Mouse (Mus musculus) forebrain, postnatal 0 days (tissue): ENCODE data around the gene Pcyt2. TPM values are rescaled to one million over a fixed set of nuclear protein-coding genes. Genes with fewer than 3 reads are reported as not detected.
A peak's percentile ranks its signal among the peaks of the same experiment; 100 is the strongest.

Source experiments
- ATAC-seq: fragments of 200-750 bp; cut with Nextera tagmentation; 2 replicates; pipeline ENCODE4 v1.8.0; 2017; ENCODE audit warnings: mild to moderate bottlenecking, moderate library complexity
- DNase-seq: peaks from one replicate; pipeline ENCODE4 v3.0.0-alpha.2; 2015
- H3K27ac ChIP-seq: fragments of 300-500 bp; sonication (generic); 2 replicates; pipeline ENCODE4 v1.5.1; 2014; ENCODE audit warnings: low read depth, mild to moderate bottlenecking, antibody characterized with exemption, low read length, moderate library complexity, mixed read lengths
- H3K27me3 ChIP-seq: fragments of 300-500 bp; sonication (generic); 2 replicates; pipeline ENCODE4 v1.6.1; 2014; ENCODE audit warnings: mild to moderate bottlenecking, low read length, mixed read lengths; ENCODE audit not compliant: insufficient read depth
- H3K36me3 ChIP-seq: fragments of 300-500 bp; sonication (generic); 2 replicates; pipeline ENCODE4 v1.6.1; 2014; ENCODE audit warnings: mild to moderate bottlenecking, moderate library complexity; ENCODE audit not compliant: insufficient read depth
- H3K4me1 ChIP-seq: fragments of 300-500 bp; sonication (generic); 2 replicates; pipeline ENCODE4 v1.6.1; 2014; ENCODE audit warnings: antibody characterized with exemption; ENCODE audit not compliant: insufficient read depth
- H3K4me2 ChIP-seq: fragments of 300-500 bp; sonication (generic); 2 replicates; pipeline ENCODE4 v1.6.1; 2014; ENCODE audit warnings: low read depth, mild to moderate bottlenecking, moderate library complexity
- H3K4me3 ChIP-seq: fragments of 300-500 bp; sonication (generic); 2 replicates; pipeline ENCODE4 v1.5.1; 2014; ENCODE audit warnings: low read depth, low read length, mixed read lengths
- H3K9ac ChIP-seq: fragments of 300-500 bp; sonication (generic); 2 replicates; pipeline ENCODE4 v1.6.1; 2014; ENCODE audit warnings: mild to moderate bottlenecking
- H3K9me3 ChIP-seq: fragments of 300-500 bp; sonication (generic); 2 replicates; pipeline ENCODE4 v1.6.1; 2016; ENCODE audit warnings: low read length
- CTCF ChIP-seq: sonication (generic); IDR thresholded peaks from 2 replicates; pipeline ENCODE4 v1.5.1; 2016; ENCODE audit warnings: antibody characterized with exemption, control low read depth, low read depth
- WGBS: fragments of 180-500 bp; shearing (Covaris S2); extraction: QIAGEN DNeasy Blood & Tissue Kit; methylation state at CpG from one replicate; pipeline ENCODE4 v1.1.7; 2014; 5-methylcytosine and 5-hydroxymethylcytosine counted together
- polyA plus RNA-seq: library from polyadenylated mRNA; unstranded; fragments of >200 nt; fragmentation: Nextera tagmentation; extraction: Ambion mirVana; gene quantifications from 2 replicates; pipeline ENCODE4 v1.2.1, GENCODE M21; 2015
- total RNA-seq: library from RNA; depleted of rRNA; stranded (reverse); fragments of >200 nt; gene quantifications from 2 replicates; pipeline ENCODE4 v1.2.3, GENCODE M21; 2014

Pcyt2 gene
- total and polyA plus RNA-seq, 2 experiments from 2014 or later = 102 to 117 TPM

- H3K4me1 ChIP-seq = no peaks in the 10 kb centered on the region
- peak within 1 kb of the TSS; percentile 26; the same call in 1 of the 2 replicates for H3K9ac ChIP-seq
- ATAC-seq (no peak), DNase-seq (no peak)
- no peaks in the 10 kb centered on the region for H3K9me3 ChIP-seq
- H3K36me3 ChIP-seq = peaks cover 69% of the 10 kb centered on the region
- no peak for TF ChIP-seq CTCF
- peak within 1 kb of the TSS; percentile 31 for H3K4me2 ChIP-seq
- WGBS = 8% methylated on average over 45 of the region's 45 CpGs
- no peak within 1 kb of the TSS for H3K4me3 ChIP-seq
- H3K27ac ChIP-seq = no peak within 1 kb of the TSS
- H3K27me3 ChIP-seq = no peaks in the 10 kb centered on the region
Measured at GRCm38 (mm10) chr11:120608241-120609034, 9.3 kb downstream of the Pcyt2 start, which contains the start of gene Npb. Npb (plus strand) TSS chr11:120608477.

- DNase-seq = no peak
- H3K9me3 ChIP-seq = no peaks in the 10 kb centered on the region
- H3K27ac ChIP-seq = no peak overlapping the region
- H3K9ac ChIP-seq = no peak overlapping the region
- H3K4me3 ChIP-seq = no peak overlapping the region
- ATAC-seq = no peak
- H3K4me2 ChIP-seq = no peak overlapping the region
- H3K36me3 ChIP-seq = peaks cover 68% of the 10 kb centered on the region
- 76% methylated on average over 4 of the region's 4 CpGs for WGBS
- H3K27me3 ChIP-seq = no peaks in the 10 kb centered on the region
- no peaks in the 10 kb centered on the region for H3K4me1 ChIP-seq
- no peak for TF ChIP-seq CTCF
Measured at GRCm38 (mm10) chr11:120606764-120607163, 11.0 kb downstream of the Pcyt2 start.

GRCm38 (mm10) chr11:120605667-120606066, 12.1 kb downstream of the Pcyt2 start:
- Histone ChIP-seq H3K9me3 (no peaks in the 10 kb centered on the region), H3K4me2 (no peak overlapping the region), H3K4me3 (no peak overlapping the region), H3K4me1 (no peaks in the 10 kb centered on the region), H3K36me3 (peaks cover 65% of the 10 kb centered on the region), H3K27me3 (no peaks in the 10 kb centered on the region), H3K27ac (no peak overlapping the region), H3K9ac (no peak overlapping the region)
- ATAC-seq = no peak
- 86% methylated on average over 7 of the region's 7 CpGs for WGBS
- no peak for TF ChIP-seq CTCF
- no peak for DNase-seq

GRCm38 (mm10) chr11:120603545-120603944, 14.2 kb downstream of the Pcyt2 start:
- Histone ChIP-seq H3K27ac (no peak overlapping the region), H3K36me3 (peaks cover 52% of the 10 kb centered on the region), H3K4me2 (no peak overlapping the region), H3K9ac (no peak overlapping the region), H3K9me3 (no peaks in the 10 kb centered on the region), H3K4me1 (peaks cover 6% of the 10 kb centered on the region; the same call in 1 of the 2 replicates), H3K4me3 (no peak overlapping the region), H3K27me3 (no peaks in the 10 kb centered on the region)
- DNase-seq (no peak), ATAC-seq (no peak)
- no peak for TF ChIP-seq CTCF
- 88% methylated on average over 2 of the region's 2 CpGs for WGBS

DNA sequence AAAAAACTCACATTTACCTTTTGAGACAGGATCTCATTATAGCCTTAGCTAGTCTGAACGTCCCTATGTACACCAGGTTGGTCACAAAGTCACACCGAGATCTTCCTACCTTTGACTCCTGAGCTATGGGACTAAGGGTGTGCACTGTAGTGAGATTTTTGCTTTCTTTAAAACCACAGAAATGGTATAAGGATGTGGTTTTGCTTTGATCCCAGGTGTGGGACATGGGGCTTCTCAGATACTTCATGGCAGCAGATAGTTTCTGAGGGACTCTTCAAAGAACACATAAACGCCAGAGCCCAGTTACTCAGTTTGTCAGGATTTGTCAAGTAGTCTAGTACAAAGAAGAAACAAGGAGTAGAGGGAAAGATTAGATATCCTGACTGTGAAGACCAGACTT, 17.0 kb downstream of the Pcyt2 start:
- TF ChIP-seq CTCF = no peak
- no peak overlapping the region for H3K4me3 ChIP-seq
- H3K4me1 ChIP-seq = peaks cover 13% of the 10 kb centered on the region
- H3K4me2 ChIP-seq = no peak overlapping the region
- H3K9ac ChIP-seq = no peak overlapping the region
- H3K9me3 ChIP-seq = no peaks in the 10 kb centered on the region
- H3K27ac ChIP-seq = no peak overlapping the region
- WGBS = 97% methylated on average over 3 of the region's 3 CpGs
- no peak for ATAC-seq
- DNase-seq = no peak
- no peaks in the 10 kb centered on the region for H3K27me3 ChIP-seq
- H3K36me3 ChIP-seq = peaks cover 47% of the 10 kb centered on the region

DNA sequence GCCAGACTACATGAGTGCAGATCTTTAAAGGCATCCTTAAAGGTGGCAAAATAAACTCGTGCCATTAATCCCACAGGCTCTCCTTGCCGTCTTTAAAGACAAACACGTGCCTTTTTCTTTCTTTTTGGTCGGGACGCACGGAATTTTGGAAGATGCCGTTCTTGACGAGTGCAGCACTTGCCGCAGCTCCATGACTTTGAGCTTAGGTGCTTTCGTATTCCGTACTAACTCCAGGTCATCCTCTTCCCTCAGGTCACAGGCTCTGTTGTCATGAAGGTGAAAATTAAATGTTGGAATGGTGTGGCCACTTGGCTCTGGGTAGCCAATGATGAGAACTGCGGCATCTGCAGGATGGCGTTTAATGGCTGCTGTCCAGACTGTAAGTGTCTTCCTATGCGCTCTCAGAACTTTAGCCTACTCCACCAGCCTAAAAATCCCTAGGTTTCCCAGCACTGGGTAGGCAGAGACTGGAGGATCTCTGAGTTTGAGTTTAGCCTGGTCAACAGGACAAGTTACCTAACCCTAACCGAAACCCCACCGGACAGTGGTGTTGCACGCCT, 18.7 kb downstream of the Pcyt2 start:
- no peak for TF ChIP-seq CTCF
- Histone ChIP-seq H3K36me3 (peaks cover 49% of the 10 kb centered on the region), H3K4me1 (peaks cover 13% of the 10 kb centered on the region), H3K9ac (peak overlapping the region; percentile 91), H3K9me3 (no peaks in the 10 kb centered on the region), H3K27ac (peak overlapping the region; percentile 79), H3K4me2 (peak overlapping the region; percentile 84), H3K4me3 (peak overlapping the region; percentile 80), H3K27me3 (no peaks in the 10 kb centered on the region)
- DNase-seq (no peak), ATAC-seq (no peak)
- 45% methylated on average over 17 of the region's 17 CpGs for WGBS
